Mouse (Mus musculus) ovary, adult 18-20 months (tissue): ENCODE measurements around the gene Enpp7.

ENCODE experiments used
- DNase-seq: peaks from one replicate; pipeline ENCODE4 v3.0.0; 2022; ENCODE audit warnings: low spot score, mixed read lengths

The Enpp7 gene

GRCm38 (mm10) chr11:119036447-119036846, 48.5 kb downstream of the Enpp7 start:
- DNase-seq = no peak

- DNase-seq = no peak
Observed at GRCm38 (mm10) chr11:119036934-119037779, 49.2 kb downstream of the Enpp7 start.

GRCm38 (mm10) chr11:119037780-119038401, 49.9 kb downstream of the Enpp7 start:
- DNase-seq = no peak

- no peak for DNase-seq
Observed at GRCm38 (mm10) chr11:119038744-119039484, 50.9 kb downstream of the Enpp7 start.

GRCm38 (mm10) chr11:119039732-119040512, 51.9 kb downstream of the Enpp7 start:
- no peak for DNase-seq

- DNase-seq = peak; percentile 99
Observed at GRCm38 (mm10) chr11:119040600-119041324, 52.8 kb downstream of the Enpp7 start, which contains the start of gene Cbx8. Gene Cbx8 (minus strand): TSS chr11:119040969.

- DNase-seq = no peak
Observed at GRCm38 (mm10) chr11:119041325-119041716, 53.3 kb downstream of the Enpp7 start.

- DNase-seq = no peak
Observed at GRCm38 (mm10) chr11:119041750-119042465, 53.9 kb downstream of the Enpp7 start.
